Mouse (Mus musculus): ENCODE data around the gene Akt3.

DNA sequence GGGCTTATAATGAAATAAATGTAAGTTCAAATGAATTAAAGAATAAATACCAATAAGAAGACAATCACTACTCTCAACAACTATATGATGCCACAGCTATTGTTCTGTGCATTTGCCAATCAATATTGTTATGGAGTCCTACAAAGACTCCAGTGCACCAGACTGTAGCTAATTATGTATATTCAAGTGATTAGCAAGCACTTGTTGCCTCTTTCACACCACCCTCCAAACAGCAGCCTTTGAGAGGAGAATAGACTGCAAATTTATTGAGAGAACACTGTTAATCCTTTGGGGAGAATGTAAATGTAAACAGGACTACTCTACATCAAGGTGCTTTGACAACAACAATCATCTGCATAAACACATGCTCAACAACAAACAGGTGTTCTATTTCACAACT is 86.7 kb downstream of the Akt3 start:
- no peak for TF ChIP-seq POLR2A (IDR thresholded peaks at IDR 0.05; ENCODE audit: borderline replicate concordance, low read depth, low read length)
- no peak for TF ChIP-seq CTCF (IDR thresholded peaks at IDR 0.05; ENCODE audit: low read depth, low read length)

All from bone marrow macrophage, adult 2 months (primary cell).